Mouse (Mus musculus) frontal cortex, postnatal 14 days (tissue): Measurements from ENCODE around the gene Arid1b.
"Not testable (repeated sequence)": the region's sequence is repeated elsewhere in the genome, so short reads cannot be mapped to it uniquely, and the experiment has no call there.

Source experiments
- DNase-seq, 2 experiments: peaks; one replicate each; pipeline ENCODE4 v3.0.0; 2022; ENCODE audit warnings: low spot score in 2 of 2

The Arid1b gene

DNA sequence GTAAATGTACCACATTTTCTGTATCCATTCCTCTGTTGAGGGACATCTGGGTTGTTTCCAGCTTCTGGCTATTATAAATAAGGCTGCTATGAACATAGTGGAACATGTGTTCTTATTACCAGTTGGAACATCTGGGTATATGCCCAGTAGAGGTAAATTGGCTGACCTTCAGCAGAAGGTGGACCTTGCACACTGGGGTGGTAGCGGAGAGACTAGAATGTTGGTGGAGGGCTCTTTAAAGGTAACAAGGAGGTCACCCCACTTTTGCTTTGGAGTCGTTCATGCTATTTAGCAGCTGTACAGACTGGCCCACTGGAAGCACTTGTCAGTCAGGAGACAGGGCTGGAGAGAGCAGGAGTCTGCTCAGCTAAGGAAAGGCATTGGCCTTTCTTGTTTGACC is 94.1 kb downstream of the Arid1b start:
- DNase-seq: not testable (repeated sequence)

DNA sequence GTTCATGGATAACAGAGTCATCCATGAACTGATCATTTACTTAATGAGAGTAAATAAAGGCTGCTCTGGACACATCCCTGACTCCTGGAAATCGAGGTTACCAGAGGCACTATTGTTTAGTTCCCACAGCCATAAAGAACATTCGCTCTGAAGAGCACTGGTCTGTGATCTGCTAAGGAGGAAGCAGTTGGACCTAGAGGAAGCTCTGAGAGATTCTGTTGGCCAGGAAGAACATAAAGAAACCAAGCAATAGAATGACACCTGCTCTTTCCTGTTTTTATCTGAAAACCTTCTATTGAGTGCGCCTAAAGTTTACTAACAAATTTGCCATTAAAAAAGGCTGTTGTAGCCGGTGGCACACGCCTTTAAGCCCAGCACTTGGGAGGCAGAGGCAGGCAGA is 94.7 kb downstream of the Arid1b start:
- no peak for DNase-seq

DNA sequence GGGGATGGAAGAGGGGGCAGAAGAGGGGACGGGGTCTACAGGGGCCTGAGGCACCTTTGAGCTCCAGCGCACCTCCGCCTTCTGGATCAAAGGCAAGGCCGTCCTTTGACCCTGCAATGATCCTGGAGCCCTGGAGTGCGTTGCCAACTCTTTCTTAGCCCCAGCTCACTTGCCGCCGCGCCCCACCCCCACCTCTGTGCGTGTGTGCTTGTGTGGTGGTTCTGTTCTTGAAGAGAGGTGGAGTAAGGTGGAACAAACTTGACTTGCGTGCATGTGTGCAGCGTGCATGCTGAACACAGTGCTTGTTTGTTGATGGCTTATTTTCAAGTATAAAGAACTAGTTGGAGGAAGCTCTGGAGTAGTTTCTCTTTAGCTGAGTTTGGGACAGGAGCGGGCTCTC is 95.4 kb downstream of the Arid1b start:
- DNase-seq: no peak

DNA sequence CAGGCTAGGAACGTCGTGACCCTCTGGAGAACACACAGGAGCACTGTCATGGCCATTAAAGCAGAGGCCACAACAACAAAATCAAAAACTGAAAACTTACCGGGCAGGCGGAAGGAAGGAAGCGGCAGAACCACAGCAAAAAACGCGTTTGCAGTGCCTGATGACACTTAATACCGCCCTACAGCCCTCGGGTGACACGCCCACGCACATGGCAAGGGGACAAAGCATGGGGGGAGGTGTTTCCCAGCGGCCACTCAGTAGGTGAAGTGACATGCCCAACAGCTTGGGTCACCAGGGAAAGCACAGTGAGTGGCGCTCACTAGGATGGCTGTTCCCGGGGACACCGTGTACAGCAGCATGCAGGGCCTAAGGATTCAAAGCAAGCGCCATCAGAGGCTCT is 97.4 kb downstream of the Arid1b start:
- DNase-seq: no peak

DNA sequence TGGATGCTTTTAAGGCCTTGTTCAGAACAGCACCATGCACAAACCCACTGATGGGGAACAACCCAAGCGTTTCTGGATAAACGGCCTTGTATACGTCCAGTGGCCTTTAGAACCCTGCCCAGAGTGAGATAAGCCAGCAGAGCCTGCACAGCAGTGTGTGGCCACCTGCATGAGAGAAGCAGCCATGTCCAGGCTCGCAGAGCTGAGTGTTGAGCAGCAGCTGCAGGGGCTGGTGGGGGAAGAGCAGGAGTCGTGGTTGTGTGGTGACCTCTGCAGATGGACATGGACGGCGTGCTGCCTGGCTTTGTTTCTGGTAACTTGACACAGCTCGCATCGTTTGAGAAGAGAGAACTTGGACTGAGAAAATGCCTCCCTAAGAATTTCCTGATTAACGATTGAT is 97.8 kb downstream of the Arid1b start:
- DNase-seq: no peak

DNA sequence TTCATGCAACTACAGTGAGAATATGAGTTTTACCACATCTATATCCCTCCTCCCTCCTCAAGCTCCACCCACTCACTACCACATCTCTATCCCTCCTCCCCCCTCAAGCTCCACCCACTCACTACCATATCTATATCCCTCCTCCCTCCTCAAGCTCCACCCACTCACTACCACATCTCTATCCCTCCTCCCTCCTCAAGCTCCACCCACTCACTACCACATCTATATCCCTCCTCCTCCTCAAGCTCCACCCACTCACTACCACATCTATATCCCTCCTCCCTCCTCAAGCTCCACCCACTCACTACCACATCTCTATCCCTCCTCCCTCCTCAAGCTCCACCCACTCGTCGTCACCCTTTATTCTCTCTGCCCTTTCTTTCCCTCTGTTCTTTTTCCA is 99.2 kb downstream of the Arid1b start:
- DNase-seq: not testable (repeated sequence)

DNA sequence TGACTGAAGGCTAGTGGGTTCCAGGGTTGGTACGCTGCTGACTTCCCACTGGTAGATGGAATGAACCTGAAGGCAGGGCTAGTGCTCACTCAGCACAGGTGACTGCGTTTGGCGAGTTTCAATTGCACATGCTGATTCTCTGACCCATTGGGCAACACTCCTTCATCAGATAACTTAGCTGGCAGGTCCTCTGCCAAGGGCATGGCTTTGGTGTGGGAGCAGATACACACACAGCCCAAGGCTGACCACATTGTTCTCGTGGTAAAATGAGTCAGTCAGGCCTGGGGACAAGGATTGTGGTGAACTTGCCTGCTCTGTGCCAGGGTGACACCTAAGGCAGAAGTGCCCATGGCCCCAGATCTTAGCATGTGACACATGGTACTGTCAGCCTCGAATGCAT is 100.5 kb downstream of the Arid1b start:
- no peak for DNase-seq

DNA sequence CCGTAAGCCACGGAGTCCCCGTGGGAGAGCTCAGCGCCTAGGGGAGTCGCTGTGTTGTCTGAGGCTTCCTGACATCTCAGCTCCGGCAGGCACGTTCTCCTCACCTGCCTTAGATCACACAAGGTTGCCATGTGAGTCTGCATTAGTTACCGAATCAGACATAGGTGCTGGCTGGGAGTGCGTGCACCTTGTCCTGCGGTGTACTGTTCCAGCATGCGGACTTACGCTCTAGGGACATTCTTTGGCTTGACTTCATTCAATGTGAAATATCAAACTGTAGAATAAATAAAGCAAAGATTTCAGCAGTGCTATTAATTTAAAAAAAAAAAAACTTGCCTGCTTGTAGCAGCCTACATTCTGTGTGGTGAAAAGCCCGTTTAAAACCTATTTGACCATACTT is 101.6 kb downstream of the Arid1b start:
- no peak for DNase-seq

DNA sequence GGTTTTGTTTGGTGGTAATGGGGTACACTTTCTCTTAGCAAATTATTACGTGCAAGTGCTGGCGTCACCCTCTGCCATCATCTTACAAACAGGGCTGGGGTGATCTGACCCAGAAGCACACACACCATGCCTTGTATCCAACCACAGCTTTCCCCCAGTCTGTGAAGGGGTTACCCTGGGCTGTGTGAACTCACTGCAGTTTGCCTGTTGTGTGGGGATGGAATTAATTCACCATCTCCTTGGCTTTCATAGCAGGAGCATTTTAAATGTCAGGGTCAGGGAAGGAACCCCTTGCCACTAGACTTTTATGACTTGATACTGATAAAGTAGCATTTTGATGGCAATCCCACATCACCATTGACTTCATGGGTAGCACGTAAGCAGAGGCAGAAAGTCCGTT is 102.9 kb downstream of the Arid1b start:
- no peak for DNase-seq

DNA sequence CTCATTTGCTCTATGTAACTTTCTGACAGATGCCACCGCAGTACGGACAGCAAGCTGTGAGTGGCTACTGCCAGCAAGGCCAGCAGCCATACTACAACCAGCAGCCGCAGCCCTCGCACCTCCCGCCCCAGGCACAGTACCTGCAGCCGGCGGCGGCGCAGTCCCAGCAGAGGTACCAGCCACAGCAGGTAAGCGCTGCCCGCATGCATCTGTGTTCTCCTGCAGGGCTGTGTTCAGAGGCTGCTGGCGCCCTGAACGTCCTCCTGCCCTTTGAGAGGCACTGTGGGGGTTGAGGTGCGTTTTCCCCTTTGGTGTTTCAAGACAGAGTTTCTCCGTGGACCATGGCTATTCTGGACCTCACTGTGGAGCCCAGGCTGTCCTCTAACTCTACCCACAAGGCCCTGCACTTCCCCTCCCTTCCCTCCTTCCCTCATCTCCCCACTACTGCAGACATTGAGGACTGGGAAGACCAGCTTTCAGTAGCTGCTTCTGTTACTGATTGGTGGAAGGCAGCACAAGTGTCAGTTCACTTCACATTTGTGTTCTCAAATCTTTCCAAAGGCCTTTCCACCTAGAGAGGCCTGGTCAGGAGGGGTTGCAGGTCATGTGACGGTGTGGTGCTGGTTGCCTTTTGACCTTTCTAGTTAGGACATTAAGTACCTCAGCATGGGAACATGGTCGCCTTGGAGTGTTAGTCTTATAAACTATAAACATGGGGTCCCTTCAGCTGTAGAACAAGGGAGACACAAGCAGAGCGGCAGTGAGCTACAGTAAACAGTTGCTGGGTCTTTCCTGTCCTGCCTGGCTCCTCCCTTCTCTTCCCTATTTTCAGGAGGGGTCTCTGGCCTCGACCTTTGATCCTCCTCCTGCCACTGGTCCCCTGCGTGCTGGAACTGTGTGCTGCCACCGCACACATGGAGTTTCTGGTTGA is 103.7 kb downstream of the Arid1b start:
- DNase-seq: no peak

DNA sequence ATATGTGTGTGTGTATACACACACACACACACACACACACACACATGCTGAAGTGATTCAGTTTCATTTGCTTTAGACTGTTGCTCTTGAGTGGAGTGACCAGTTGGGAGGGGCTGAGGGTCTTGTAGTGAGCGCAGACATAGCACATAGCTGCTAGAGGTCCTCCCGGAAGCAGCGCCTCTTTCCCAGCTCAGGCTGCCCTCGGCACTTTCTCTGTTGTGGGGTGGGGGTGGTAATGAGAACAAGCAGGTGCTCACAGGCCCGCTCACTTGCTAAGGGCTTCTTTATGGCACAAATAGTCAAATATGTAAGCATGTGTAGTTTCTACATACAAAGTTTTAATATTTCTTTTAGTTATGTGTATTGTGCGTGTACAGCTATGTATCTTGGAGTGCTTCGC is 104.6 kb downstream of the Arid1b start:
- no peak for DNase-seq

DNA sequence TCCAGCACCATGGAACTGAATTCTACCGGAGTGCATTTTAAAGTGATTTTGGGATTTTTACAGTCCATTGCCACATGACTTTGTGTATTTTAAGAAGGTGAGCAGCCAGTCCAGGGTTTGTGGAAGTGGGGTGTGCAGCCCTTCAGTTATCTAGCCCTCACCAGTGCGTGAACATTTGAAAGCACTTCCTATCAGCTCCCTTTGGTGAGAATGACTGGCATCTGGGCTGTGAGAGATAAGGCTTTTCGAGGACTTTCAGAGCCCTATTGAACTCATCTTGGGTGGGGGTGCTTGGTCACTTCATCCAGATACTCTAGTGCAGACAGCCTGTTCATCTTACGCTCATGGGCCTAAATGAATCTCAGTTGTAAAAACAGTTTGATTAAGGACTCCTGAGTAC is 105.1 kb downstream of the Arid1b start:
- DNase-seq: no peak

DNA sequence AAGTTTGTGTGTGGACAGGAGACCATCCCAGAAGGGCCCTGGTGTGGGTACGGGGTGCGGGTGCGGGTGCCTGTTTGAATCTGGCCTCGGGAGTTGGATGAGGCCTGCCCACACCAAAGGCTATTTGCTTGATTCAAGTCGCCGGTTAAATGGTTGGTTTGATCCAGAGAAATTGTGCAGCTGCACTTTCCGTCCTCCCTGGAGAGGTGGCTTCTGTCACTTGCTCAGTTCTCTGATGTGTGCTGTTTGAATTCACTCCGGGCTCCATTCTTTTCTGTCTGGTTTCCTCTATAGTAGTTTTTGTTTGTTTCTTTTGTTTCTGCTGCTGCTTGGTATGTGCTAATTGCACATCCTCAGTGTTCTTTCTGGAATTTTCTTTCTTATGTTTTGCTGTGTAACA is 107.0 kb downstream of the Arid1b start:
- no peak for DNase-seq

DNA sequence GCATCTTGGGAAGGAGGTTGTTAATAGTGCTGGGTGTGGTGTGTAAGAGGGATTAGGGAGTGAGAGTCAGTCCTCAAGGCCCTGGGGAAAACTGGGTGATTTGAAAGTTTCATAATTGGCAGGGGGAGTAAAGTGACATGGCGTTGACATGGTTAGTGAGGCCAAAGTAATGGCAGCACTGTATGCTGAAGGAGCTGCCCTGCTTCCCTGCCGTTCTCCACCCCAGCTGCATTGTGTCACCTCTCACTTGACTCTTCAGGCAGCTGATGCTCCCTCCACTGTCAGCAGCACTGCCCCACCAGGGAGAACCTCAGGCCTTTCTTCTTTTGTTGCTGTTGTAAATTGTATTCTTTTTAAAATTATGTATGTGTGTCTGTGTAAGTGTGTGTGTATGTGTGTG is 107.8 kb downstream of the Arid1b start:
- DNase-seq: no peak

DNA sequence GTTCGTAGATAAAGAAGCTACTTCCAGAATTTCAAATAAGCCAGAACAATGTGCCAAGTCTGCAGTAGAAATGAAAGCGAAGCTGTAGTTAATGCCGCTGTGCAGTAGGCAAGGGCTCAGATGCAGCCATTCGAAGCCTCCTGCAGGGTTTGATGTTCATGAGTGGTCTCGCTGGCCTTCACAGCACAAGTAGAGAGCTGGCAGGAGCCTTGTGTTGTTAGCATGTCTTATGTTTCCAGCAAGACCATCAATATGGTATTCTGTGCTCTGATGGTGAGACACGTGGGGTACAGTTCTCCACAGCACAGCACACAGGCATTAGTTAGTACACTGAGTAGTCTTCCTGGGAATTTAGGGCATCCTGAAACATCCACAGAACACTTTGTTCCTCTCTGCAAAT is 111.6 kb downstream of the Arid1b start:
- no peak for DNase-seq

DNA sequence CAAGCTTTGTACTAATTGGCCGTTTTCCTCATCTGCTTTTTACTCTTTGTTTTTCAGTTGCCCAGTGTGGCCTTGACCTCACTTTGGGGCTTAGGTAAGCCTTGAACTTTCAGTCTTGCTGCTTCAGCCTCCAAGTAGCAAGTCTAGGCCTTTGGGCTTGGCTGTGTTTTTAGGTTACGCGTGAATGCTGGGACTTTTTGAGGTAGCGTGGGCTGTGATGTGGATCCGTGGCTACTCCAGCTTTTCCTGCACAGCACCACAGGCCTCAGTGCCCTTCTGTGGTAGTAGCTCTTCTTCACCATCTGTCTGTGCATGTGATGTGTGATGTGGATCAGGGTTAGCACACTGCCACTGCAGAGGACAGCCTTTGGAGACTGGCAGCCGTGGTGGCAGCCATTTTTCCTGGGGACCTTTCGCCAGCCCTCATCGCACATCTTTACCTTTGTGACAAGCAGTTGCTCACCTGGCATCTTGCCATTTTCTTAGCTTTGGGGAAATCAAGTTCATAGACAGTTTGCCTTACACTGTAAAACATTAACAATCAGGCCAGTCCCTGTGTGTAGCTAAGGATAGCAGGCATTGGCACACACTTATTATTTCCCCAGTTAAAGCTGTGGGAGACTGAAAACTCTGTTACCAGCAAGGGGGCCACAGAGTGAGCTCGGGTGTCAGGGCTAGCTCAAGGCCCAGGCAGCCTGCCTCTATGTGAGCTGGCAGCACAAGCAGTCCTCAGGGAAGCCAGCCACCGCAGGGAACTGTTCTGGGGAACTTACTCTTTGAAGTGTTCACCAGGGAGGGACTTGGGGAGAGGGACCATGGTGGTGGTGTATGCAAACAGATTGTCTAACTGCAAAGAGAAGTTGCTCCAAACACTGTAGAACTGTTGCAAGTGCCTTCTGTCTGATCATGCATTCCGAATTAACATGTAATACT is 112.4 kb downstream of the Arid1b start:
- no peak for DNase-seq

DNA sequence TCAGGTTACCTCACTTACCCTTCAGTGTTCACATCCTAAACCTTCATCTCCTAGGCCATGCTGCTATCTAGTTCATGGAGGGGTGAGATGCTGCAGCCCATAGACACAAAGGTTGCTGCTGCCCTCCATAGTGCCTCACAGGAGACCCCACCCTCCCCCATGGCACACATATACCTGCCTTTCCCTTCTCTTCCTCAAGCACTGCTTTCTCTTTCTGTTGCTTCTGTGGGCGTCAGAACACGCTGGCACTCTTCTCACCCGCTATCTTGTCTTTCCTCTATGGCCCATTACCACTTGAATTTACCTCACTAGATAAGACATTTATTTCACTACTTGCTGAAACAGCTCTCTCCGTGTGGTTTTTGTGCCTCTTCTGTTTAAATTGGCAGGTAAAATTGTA is 113.4 kb downstream of the Arid1b start:
- DNase-seq: no peak

DNA sequence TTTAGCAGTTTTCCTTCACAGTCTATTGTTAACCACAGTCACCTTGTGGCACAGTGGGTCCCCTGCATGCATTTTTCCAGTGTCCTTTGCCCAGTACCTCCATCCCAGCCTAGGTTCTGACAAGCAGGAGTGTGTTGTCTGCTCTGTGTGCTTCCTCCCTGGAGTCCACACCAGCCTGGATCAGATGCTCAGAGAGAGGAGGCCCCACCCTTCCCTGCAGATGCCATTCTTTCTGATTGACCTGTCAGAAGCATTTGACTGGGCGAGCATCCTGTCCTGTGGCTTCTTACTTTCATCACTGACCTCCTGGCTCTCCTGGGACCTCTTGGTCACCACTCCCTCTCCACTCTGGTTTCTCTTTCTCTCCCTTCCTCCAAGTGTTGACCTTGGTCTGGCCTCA is 113.9 kb downstream of the Arid1b start:
- no peak for DNase-seq

DNA sequence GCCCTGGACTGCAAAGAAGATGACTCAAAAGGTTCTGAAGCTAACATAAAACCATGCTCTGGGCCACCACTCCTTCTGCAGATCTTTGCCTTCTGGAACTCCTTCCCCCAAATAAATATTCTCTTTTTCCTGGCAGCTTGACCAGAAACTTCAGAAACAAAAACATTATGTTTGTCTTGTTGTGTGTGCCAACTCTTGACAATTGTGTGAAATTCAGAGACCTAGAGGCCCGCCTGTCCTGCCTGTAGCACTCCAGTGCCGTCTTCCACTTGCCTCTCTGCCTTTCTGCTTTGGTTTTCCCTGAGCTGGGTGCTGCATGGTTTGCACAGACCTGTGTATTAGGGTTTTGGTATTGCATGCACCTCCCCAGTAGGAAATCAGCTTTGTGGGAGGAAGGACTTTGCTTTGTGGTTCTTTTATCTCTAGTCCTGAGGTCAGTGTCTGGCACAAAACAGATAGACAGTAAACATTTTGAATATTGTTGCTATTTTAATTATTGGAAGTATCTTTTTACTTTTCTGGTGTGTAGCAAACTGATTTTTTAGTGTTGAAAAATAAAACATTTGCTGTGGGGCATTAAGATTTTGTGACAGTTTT is 114.5 kb downstream of the Arid1b start:
- no peak for DNase-seq

DNA sequence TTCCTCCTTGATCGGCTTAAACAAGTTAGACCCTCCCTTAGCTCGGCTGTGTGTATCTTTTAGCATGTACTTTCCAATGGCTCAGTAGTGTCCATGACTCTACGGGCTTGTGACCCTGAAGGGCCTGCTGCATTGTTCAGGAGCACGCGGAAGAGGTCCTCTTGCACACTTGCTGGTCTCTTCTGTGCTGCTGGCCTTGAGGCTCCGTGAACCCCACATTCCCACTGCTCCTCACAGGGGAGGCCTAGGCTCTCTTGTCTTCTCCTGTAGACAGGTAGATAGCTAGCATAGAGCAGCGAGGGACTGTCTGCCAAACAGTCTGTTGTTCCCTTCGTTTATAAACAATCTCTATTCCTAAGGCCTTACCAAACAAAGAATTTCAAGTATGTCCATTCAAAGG is 115.2 kb downstream of the Arid1b start:
- DNase-seq: no peak

DNA sequence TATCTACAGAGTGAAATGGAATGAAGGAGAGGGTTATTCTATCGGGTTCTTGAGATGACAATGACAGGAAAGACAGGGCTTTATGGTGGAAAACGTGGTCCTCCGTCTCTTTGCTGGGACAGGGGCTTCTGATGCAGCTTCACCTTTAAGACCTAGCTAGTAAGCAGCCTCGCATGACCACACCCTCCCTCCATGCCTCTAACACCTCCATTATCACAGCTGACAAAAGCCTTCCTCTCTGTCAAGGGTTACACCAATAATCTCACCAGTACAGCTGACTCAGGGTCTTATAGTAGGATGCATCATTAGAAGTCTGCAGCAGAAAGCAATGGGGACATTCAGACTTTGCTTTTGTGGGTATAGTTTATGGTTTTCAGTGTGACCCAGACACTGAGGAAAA is 116.0 kb downstream of the Arid1b start:
- no peak for DNase-seq

DNA sequence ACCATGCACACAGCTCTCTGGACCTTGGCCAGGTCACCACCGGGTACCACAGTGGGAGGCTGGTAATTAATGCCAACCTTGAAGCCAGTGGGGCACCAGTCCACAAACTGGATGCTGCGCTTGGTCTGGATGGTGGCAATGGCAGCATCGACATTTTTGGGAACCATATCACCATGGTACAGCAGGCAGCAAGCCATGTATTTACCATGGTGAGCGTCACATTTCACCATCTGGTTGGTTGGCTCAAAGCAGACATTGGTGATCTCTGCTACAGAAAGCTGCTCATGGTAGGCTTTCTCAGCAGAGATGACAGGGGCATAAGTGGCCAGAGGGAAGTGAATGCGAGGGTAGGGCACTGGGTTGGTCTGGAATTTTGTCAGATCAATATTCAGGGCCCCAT is 116.8 kb downstream of the Arid1b start:
- not testable (repeated sequence) for DNase-seq
